Mouse (Mus musculus) frontal cortex, postnatal 25 days (tissue): ENCODE measurements around the gene Kif22.
A peak's percentile ranks its signal among the peaks of the same experiment; 100 is the strongest.

Source experiments
- DNase-seq, 2 experiments: peaks; one replicate each; pipeline ENCODE4 v3.0.0; 2022; ENCODE audit warnings: low spot score in 2 of 2

Gene Kif22

GRCm38 (mm10) chr7:127031244-127031643 is 11.0 kb downstream of the Kif22 start:
- no peak for DNase-seq

GRCm38 (mm10) chr7:127030172-127030571 is 12.1 kb downstream of the Kif22 start:
- no peak for DNase-seq

- no peak for DNase-seq
These were observed 14.4 kb downstream of the Kif22 start for GRCm38 (mm10) chr7:127027885-127028284.

DNA sequence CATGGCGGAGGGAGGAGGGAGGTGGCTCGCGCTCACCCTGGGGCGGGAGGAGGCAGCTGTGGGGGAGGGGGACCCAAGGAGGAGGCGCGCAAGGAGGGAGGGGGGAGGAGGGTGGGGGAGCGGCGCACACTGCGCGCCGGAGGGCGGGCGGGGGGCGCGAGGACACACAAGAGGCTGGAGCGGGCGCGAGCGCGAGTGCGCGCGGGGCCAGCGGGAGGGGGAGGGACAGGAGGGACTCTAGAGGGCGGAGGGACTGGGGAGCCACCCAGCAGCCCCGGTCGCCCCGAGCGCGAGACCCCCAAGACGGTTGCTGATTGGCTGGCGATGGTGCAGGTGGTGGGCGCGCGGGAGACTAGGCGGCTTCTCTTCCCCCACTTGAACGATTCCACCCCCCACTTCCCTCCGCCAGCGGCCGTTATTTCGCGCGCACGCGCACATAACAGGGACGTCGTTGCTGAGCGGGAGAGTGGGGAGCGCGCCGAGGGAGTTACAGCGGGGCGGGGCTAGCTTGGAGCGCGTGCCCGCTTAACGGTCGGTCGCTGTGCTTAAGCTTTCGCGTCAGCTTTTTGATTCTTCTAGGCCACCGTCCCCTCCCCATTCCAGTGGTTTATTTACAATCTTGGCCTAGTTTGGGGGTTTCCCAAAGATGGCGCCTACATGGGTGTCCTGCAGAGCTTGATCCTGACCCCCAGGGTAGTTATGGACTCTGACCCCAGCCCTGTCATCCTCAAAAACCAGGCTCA is 15.1 kb downstream of the Kif22 start, which contains the start of gene Maz:
Gene Maz, minus strand, starts transcription at position 54 of the 743 bp plus-strand sequence.
- DNase-seq: peak; percentile 98 to 99

DNA sequence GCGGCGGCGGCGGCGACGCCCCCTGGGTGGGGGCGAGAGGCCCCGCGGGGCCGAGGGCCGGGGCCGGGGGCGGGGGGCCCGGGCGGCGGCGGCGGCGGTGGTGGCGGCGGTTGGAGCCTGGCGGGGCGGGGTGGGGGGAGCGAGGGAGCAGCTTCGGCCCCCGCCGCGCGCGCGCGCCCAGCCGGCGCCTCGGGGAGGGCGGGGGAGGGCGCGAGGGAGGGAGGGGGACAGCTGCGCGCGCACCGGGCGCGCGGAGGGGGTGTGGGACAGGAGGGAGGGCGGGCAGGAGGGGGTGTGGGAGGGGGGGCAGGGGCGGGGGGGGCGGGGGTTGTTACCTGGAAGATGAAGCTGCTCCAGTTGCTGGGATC is 15.7 kb downstream of the Kif22 start:
- no peak for DNase-seq

DNA sequence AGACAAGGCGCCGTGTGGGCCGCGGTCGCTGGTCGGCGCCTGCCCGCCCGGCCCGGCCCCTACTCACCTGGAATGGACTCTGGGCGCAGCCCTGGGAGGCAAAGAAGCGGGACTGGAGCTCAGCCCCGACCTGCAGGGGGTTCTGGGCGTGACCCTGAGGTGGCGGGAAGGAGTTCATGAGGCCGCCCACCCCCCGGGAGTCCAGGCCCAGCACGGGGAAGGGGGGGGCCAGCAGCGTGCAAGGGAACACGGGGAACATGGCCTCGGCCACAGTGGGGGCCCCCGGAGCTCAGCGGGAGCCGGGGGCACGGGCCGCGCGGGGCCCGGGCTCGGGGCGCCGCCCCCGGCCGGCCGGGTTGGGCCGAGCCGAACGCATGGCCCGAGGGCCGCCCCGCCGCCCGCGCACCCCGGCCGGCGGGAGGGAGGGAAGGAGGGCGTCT is 16.1 kb downstream of the Kif22 start:
- DNase-seq: no peak

GRCm38 (mm10) chr7:127025556-127026160 is 16.6 kb downstream of the Kif22 start:
- DNase-seq: no peak

GRCm38 (mm10) chr7:127024755-127025555 is 17.3 kb downstream of the Kif22 start:
- peak; percentile 66 to 69 for DNase-seq

- no peak for DNase-seq
These were observed 18.2 kb downstream of the Kif22 start for GRCm38 (mm10) chr7:127023896-127024690.

DNA sequence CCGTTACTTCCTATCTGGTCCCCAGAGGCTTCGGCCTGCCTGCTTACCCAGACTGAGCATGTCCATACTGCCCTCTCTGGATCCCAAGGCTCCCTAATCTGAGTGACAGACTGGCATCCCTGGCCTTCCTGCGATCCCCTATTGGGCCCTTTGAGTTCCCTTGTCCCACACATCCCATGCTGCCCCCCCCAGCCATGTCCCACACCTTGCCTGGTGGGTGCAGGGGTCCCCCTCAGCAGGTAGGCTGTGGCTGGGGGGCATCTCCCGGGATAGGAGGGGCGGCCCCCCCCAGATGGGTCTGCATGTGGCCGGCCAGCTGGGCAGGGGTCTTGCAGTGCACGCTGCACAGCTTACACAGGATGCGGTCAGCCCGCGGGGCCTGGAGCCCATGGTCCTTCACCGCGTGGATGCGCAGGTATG is 19.0 kb downstream of the Kif22 start:
- no peak for DNase-seq

DNA sequence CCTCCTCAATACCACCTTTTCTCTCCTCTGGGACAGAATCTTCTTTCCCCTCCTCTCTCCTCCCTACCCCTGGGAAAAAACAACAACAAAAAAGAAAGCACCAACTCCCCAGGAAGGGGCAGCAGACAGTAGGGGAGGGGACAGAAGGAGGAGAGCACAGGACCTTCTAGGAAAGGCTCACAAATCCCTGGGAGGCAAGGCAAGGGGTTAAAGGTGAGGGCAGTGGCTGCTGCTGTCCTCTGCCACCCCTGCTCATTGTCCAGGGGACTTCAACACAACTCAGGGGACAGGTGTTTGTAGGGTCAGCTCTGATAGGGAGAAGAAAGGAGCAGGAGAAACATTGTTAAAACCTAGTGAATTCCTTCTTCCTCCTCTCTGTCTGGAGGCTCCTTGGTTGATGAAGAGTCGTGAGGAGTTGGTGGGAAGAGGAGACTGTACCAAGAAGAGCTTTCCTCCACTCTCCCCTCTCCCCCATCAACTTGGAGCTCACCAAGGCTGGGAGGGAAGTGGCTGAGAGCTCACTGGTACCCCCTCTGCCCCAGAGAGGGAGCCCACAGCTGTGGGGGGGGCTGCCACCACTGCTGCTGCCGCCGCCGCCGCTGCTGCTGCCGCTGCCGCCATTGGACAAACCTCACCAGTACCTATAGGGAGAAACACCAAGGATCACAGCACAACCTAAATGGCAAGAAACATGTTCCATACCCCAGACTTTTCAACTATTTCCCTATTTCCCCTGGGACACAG is 19.6 kb downstream of the Kif22 start:
- DNase-seq: no peak

DNA sequence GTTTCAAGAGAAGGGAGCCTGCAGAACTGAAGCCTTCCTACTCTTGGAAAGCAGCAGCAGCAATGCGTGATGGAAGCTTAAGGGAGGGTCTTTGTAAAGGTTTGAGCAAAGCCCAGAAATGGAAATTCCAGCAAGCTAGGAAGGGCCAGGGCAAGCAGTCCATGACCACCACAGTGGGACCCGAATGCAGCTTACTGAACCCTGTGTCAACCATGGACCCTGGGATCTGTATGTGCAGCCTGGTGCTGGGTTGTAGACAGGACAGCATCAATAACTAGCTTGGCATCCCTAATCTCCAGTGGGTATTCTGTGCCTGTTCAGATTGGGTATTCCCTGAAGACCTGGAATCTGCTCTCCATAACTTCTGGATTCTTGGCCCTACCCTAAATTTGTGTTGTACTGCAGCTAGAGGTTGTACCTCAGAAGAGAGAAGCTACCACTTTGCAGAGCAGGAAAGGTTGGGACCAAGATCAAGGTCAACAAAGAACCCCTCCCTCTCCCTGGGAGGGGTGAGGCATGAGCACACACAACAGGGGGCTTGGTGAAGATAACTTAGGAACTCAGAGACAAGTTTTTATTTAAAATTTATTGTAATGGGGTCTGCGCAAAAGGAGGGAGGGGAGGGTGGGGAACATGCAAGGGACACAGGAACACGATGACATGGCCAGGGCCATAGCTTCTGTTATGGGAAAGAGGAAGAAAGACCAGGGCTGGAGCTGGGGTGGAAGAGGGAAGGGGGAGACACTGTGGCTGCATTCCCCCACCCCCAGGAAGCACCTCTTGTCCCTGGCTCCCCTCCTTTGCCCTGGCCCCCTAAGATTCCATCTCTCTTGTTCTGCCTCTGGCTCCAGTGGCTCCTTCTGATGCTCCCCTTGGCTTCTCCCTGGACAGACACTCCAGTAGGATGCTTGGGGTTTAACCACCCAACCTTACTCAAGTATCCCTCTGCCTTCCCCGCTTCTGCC is 20.4 kb downstream of the Kif22 start:
- DNase-seq: no peak

GRCm38 (mm10) chr7:127020901-127021562 is 21.2 kb downstream of the Kif22 start, which contains the start of the genes Gm42742 and Prrt2:
Gene Gm42742 (minus strand): TSS chr7:127021097.
Gene Prrt2 (minus strand): TSS chr7:127021211.
- DNase-seq: no peak

DNA sequence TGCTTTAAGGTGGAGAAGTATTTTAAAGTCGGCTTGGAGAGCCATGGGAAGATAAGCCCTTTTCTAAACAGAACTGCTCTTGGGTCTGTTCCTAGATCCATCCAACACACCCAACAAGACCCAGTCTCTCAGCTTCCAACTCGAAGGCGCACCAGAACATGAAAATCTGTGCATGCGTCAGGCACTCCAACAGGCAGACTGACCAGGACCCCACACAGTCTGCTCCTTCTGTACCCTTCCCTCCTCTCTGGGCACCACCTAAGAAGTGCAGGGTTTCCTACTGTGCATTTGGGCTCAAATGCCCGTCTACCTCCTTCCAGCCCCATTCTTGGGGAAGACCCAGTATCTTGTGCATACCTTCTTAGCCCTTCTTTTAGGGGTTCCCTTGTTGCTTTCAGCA is 21.8 kb downstream of the Kif22 start:
- no peak for DNase-seq

DNA sequence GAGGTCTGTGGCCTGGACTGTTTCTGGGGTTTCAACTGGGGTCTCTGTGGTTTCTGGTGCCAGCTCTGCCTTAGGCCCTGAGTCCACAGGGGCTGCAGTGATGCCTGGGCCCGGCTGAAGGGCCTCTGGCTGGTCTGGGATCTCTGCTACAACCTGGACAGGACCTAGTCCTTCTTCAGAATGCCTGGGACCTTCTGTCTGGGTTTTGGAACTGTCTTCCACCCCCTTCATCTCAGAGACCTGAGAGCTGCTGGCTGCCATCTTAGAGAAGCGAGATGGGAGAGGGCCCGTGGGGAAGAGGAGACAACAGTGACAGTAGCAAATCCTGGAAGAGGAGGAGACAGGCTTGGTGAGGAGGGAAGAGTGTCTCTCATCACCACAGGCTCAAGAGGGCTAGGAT is 22.2 kb downstream of the Kif22 start:
- no peak for DNase-seq

GRCm38 (mm10) chr7:127019306-127019960 is 22.8 kb downstream of the Kif22 start:
- no peak for DNase-seq

DNA sequence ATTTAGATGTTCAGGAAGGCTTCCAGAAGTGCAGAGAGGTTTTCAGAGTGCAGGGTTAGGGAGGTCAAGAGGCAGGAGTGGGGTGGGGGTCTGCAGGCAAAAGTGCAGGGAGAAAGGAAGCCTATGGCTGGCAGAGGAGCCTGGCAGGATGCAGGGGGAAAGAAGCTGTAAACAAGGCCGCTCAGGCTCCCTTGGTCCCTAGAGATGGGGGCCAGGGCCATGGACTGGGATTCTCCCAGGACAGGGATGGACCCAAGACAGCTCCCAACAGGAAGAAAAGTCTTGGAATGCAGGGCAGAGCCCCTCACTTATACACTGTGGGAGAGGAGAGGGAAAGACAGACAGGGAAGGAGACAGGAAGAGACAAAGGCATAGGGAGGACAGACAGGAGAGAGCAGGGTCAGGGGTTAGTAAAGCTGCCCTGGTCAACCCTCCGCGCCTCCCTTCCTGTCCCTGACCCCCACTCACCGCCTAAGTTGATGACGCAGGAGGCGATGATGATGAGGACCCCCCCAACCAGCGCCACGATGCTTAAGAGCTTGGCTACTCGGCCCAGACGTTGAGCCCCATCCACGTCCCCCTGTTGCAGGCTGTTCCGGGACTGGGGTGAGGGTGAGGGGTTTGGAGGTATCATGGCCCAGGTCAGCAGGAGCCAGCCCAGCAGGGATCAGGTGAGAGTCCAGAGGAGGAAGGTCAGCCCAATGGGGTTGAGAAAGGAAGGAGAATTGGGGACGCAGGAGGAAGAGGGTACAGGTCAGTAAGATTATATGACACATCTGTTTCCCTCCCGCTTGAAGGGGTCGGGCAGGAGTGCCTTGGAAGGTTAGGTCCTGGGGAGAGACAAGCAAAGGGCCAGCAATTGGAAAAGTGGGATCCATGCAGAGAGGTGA is 23.6 kb downstream of the Kif22 start:
- no peak for DNase-seq

GRCm38 (mm10) chr7:127017950-127018345 is 24.3 kb downstream of the Kif22 start:
- no peak for DNase-seq
